Mouse (Mus musculus): ENCODE data around the gene Dnajc11. TPM values are rescaled to one million over a fixed set of nuclear protein-coding genes. Genes with fewer than 3 reads are reported as not detected.

Gene Dnajc11
- polyA plus RNA-seq, 1 experiment from 2014 or later, result 79.5 TPM

GRCm38 (mm10) chr4:151922124-151922523 is 11.4 kb upstream of the Dnajc11 start:
- Histone ChIP-seq H3K4me2 (replicated peaks; ENCODE audit: low read depth, low read length) (no peak overlapping the region), H3K27me3 (ENCODE audit: insufficient read depth, low read length) (no peaks in the 10 kb centered on the region), H3K4me1 (ENCODE audit: insufficient read depth, low read length) (no peaks in the 10 kb centered on the region; the same call in 1 of the 2 replicates), H3K9me3 (ENCODE audit: low read length) (peaks cover 6% of the 10 kb centered on the region; the same call in 1 of the 2 replicates), H3K27ac (ENCODE audit: low read length) (no peak overlapping the region), H3K9ac (replicated peaks; ENCODE audit: low read length) (no peak overlapping the region), H3K36me3 (ENCODE audit: insufficient read depth, low read length) (no peaks in the 10 kb centered on the region), H3K4me3 (ENCODE audit: low read length) (no peak overlapping the region)
- 95% methylated on average over 3 of the region's 3 CpGs for WGBS
- no peak for ATAC-seq (ENCODE audit: low FRiP score, low TSS enrichment)

DNA sequence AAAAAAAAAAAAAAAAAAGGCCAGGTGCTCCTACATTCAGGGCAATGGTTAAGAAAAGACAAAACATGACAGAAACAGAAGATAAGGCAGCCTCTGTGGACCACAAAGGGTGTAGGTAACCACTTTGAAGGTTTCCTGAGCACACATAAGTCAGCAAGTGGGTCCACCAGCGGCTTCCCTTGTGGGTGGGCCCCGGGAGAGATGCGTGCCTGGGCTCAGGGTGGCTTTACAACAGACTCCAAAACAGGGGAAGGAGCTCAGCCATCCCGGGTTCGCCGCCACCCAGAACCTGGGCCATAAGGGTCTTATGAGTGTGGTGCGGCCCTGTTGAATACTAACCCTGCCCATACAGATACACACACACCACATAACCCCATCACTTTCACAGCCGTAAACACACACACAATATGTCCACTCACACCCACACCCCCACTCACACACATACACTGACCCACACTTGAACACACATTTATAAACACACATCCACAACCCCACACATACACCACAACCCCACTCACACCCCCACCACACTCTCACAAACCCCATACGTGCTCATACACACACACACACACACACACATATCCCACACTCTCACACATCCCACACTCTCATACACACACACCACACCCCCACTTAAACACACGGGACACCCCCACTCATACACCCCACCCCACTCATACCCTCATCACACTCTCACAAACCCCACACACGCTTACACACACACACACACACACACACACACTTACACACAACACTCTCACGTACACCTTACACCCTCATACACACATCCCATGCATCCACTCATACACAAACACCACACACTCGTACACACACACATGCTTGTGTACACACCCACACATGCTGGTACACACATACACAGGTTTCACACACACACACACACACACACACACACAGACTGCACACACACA is 651 bp upstream of the Dnajc11 start:
- peak; percentile 69 for ATAC-seq (ENCODE audit: low FRiP score, low TSS enrichment)
- peaks cover 24% of the 10 kb centered on the region for H3K4me1 ChIP-seq (ENCODE audit: insufficient read depth, low read length)

DNA sequence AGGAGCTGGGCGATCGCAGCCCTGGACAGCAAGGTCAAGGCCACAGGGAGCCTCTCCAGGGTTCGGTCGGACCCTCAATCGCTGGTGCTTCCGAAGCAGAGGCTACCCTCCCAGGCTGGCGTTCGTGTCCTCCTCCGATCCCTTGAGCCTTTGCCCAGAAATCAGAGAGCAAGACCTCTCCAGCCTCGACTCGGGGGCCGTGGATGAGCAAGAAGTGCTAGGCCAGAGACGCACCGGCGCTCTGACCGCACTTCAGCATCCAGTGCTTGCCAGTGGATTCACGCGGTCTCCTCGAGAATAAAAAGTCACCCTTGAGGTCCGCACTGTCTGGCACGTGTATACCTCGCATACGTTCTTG is 703 bp downstream of the Dnajc11 start:
- no peak overlapping the region for H3K27ac ChIP-seq (ENCODE audit: low read length)
- peak overlapping the region; percentile 100 for H3K4me3 ChIP-seq (ENCODE audit: low read length)
- no peaks in the 10 kb centered on the region for H3K36me3 ChIP-seq (ENCODE audit: insufficient read depth, low read length)
- peak overlapping the region; percentile 89 for H3K4me2 ChIP-seq (replicated peaks; ENCODE audit: low read depth, low read length)
- peak overlapping the region; percentile 97 for H3K9ac ChIP-seq (replicated peaks; ENCODE audit: low read length)
- H3K4me1 ChIP-seq (ENCODE audit: insufficient read depth, low read length), result peaks cover 24% of the 10 kb centered on the region
- no peak for ATAC-seq (ENCODE audit: low FRiP score, low TSS enrichment)
- under 1% methylated on average over 23 of the region's 23 CpGs for WGBS
- H3K27me3 ChIP-seq (ENCODE audit: insufficient read depth, low read length), result no peaks in the 10 kb centered on the region
- H3K9me3 ChIP-seq (ENCODE audit: low read length), result no peaks in the 10 kb centered on the region

More for the DNA sequence above, 651 bp upstream of the Dnajc11 start:
- no peaks in the 10 kb centered on the region for H3K27me3 ChIP-seq (ENCODE audit: insufficient read depth, low read length)
- WGBS, result 82% methylated on average over 13 of the region's 13 CpGs
- H3K27ac ChIP-seq (ENCODE audit: low read length), result no peak overlapping the region
- H3K9me3 ChIP-seq (ENCODE audit: low read length), result no peaks in the 10 kb centered on the region
- H3K4me2 ChIP-seq (replicated peaks; ENCODE audit: low read depth, low read length), result peak overlapping the region; percentile 45
- no peaks in the 10 kb centered on the region for H3K36me3 ChIP-seq (ENCODE audit: insufficient read depth, low read length)
- no peak overlapping the region for H3K9ac ChIP-seq (replicated peaks; ENCODE audit: low read length)
- peak overlapping the region; percentile 100 for H3K4me3 ChIP-seq (ENCODE audit: low read length)

- Histone ChIP-seq H3K4me1 (ENCODE audit: insufficient read depth, low read length) (peaks cover 24% of the 10 kb centered on the region), H3K36me3 (ENCODE audit: insufficient read depth, low read length) (no peaks in the 10 kb centered on the region), H3K9ac (replicated peaks; ENCODE audit: low read length) (no peak overlapping the region), H3K9me3 (ENCODE audit: low read length) (no peaks in the 10 kb centered on the region), H3K27ac (ENCODE audit: low read length) (no peak overlapping the region), H3K4me2 (replicated peaks; ENCODE audit: low read depth, low read length) (no peak overlapping the region), H3K4me3 (ENCODE audit: low read length) (no peak overlapping the region), H3K27me3 (ENCODE audit: insufficient read depth, low read length) (no peaks in the 10 kb centered on the region)
- ATAC-seq (ENCODE audit: low FRiP score, low TSS enrichment), result no peak
- WGBS, result 87% methylated on average over 13 of the region's 13 CpGs
These were observed 4.0 kb downstream of the Dnajc11 start for GRCm38 (mm10) chr4:151937441-151937840.

GRCm38 (mm10) chr4:151938089-151938488 is 4.6 kb downstream of the Dnajc11 start:
- no peak for ATAC-seq (ENCODE audit: low FRiP score, low TSS enrichment)
- no peaks in the 10 kb centered on the region for H3K36me3 ChIP-seq (ENCODE audit: insufficient read depth, low read length)

DNA sequence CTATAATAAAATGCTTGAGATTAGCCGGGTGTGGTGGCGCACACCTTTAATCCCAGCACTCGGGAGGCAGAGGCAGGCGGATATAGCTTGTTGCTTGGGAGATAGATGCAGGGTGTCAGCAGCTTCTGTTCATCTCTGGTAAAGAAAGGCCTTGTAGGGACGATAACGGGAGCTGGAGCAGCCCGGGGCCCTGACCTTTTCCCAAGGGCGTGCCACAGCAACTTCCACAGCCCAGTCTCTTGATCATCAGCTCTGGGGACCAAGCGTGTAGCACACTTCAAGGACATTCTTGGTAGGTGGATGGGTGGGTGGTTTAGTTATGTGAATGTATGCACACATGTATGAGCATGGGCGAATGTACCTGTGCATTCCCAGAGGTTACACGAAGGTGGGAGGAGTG is 12.7 kb downstream of the Dnajc11 start:
- H3K9me3 ChIP-seq (ENCODE audit: low read length), result no peaks in the 10 kb centered on the region
- H3K4me2 ChIP-seq (replicated peaks; ENCODE audit: low read depth, low read length), result no peak overlapping the region
- ATAC-seq (ENCODE audit: low FRiP score, low TSS enrichment), result no peak
- H3K9ac ChIP-seq (replicated peaks; ENCODE audit: low read length), result no peak overlapping the region
- H3K4me1 ChIP-seq (ENCODE audit: insufficient read depth, low read length), result no peaks in the 10 kb centered on the region
- H3K36me3 ChIP-seq (ENCODE audit: insufficient read depth, low read length), result no peaks in the 10 kb centered on the region
- 88% methylated on average over 11 of the region's 11 CpGs for WGBS
- H3K4me3 ChIP-seq (ENCODE audit: low read length), result no peak overlapping the region
- H3K27me3 ChIP-seq (ENCODE audit: insufficient read depth, low read length), result no peaks in the 10 kb centered on the region
- H3K27ac ChIP-seq (ENCODE audit: low read length), result no peak overlapping the region

More at GRCm38 (mm10) chr4:151938089-151938488, 4.6 kb downstream of the Dnajc11 start:
- no peak overlapping the region for H3K4me3 ChIP-seq (ENCODE audit: low read length)
- H3K4me2 ChIP-seq (replicated peaks; ENCODE audit: low read depth, low read length), result no peak overlapping the region
- H3K27me3 ChIP-seq (ENCODE audit: insufficient read depth, low read length), result no peaks in the 10 kb centered on the region
- no peak overlapping the region for H3K9ac ChIP-seq (replicated peaks; ENCODE audit: low read length)
- H3K27ac ChIP-seq (ENCODE audit: low read length), result no peak overlapping the region
- no peaks in the 10 kb centered on the region for H3K9me3 ChIP-seq (ENCODE audit: low read length)
- WGBS, result 92% methylated on average over 3 of the region's 3 CpGs
- peaks cover 24% of the 10 kb centered on the region for H3K4me1 ChIP-seq (ENCODE audit: insufficient read depth, low read length)

DNA sequence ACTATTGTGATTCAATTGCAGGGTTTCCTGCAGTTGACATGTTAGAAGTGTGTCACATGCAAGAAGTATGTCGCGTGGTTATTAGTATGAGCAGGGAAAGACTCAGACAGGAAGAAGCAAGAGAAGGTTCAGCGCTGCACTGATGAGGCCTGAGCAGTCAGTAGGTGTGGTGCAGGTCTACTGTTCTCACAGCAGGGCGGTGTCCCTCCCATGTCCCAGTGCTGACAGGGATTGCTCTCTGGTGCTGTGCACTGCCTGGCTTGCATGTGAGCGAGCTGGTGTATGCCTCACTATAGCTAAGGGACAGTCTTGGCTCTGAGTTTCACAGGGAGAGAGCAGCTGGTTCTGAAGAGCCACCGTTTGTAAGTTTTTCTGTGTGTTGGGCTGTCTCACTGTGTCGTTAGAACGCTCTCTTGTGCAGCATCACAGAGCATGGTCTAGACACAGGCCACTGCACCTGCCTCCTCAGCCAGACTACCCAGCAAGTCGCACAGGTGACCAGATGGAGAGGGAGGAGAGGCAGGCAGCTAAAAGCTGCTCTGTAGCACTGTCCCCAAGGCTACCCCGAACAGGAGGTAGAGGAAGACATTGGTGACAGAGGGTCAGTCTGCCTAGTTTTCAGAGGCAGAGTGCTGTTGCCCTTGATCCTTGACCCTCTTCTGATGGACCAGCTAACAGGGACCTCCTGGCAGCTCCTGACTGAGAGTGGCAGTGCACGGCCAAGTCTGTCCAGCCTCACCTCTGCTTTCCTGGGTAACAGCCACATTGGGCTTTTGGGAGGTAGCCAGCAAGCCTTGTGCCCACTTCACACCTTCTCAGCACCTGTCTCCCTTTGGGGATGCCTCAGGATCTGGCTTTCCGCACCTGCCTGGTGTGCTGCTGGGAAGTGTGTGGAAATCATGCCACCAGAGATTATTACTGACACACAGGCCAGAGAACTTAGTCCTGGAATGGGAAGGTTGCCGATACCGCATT is 15.3 kb downstream of the Dnajc11 start:
- Histone ChIP-seq H3K4me3 (ENCODE audit: low read length) (no peak overlapping the region), H3K27ac (ENCODE audit: low read length) (no peak overlapping the region), H3K9me3 (ENCODE audit: low read length) (no peaks in the 10 kb centered on the region), H3K9ac (replicated peaks; ENCODE audit: low read length) (no peak overlapping the region), H3K4me2 (replicated peaks; ENCODE audit: low read depth, low read length) (no peak overlapping the region), H3K4me1 (ENCODE audit: insufficient read depth, low read length) (no peaks in the 10 kb centered on the region), H3K36me3 (ENCODE audit: insufficient read depth, low read length) (peaks cover 18% of the 10 kb centered on the region), H3K27me3 (ENCODE audit: insufficient read depth, low read length) (no peaks in the 10 kb centered on the region)
- ATAC-seq (ENCODE audit: low FRiP score, low TSS enrichment), result no peak
- 85% methylated on average over 14 of the region's 14 CpGs for WGBS

GRCm38 (mm10) chr4:151953209-151953608 is 19.7 kb downstream of the Dnajc11 start:
- Histone ChIP-seq H3K4me2 (replicated peaks; ENCODE audit: low read depth, low read length) (no peak overlapping the region), H3K4me1 (ENCODE audit: insufficient read depth, low read length) (no peaks in the 10 kb centered on the region), H3K36me3 (ENCODE audit: insufficient read depth, low read length) (peaks cover 34% of the 10 kb centered on the region), H3K27ac (ENCODE audit: low read length) (no peak overlapping the region), H3K4me3 (ENCODE audit: low read length) (no peak overlapping the region), H3K9ac (replicated peaks; ENCODE audit: low read length) (no peak overlapping the region), H3K9me3 (ENCODE audit: low read length) (no peaks in the 10 kb centered on the region), H3K27me3 (ENCODE audit: insufficient read depth, low read length) (no peaks in the 10 kb centered on the region)
- 79% methylated on average over 6 of the region's 6 CpGs for WGBS
- ATAC-seq (ENCODE audit: low FRiP score, low TSS enrichment), result no peak

- H3K9me3 ChIP-seq (ENCODE audit: low read length), result no peaks in the 10 kb centered on the region
- no peak overlapping the region for H3K27ac ChIP-seq (ENCODE audit: low read length)
- ATAC-seq (ENCODE audit: low FRiP score, low TSS enrichment), result no peak
- WGBS, result 100% methylated on average over 1 of the region's 1 CpGs
- H3K4me2 ChIP-seq (replicated peaks; ENCODE audit: low read depth, low read length), result no peak overlapping the region
- H3K27me3 ChIP-seq (ENCODE audit: insufficient read depth, low read length), result no peaks in the 10 kb centered on the region
- peaks cover 47% of the 10 kb centered on the region for H3K36me3 ChIP-seq (ENCODE audit: insufficient read depth, low read length)
- H3K4me1 ChIP-seq (ENCODE audit: insufficient read depth, low read length), result no peaks in the 10 kb centered on the region
- no peak overlapping the region for H3K9ac ChIP-seq (replicated peaks; ENCODE audit: low read length)
- no peak overlapping the region for H3K4me3 ChIP-seq (ENCODE audit: low read length)
These were observed 22.3 kb downstream of the Dnajc11 start for GRCm38 (mm10) chr4:151955791-151956190.

All from kidney, embryonic 16.5 days (tissue).